Mouse (Mus musculus): ENCODE measurements around the gene Rusc2.

- TF ChIP-seq POLR2A (IDR thresholded peaks at IDR 0.05; ENCODE audit: control insufficient read depth, low read depth, low read length) (no peak), CTCF (IDR thresholded peaks at IDR 0.05; ENCODE audit: control insufficient read depth, insufficient read depth, insufficient replicate concordance, low read depth, low read length) (no peak)
Measured at GRCm38 (mm10) chr4:43380951-43381350, 828 bp upstream of the Rusc2 start.
